Mouse (Mus musculus) hindbrain, embryonic 15.5 days (tissue): ENCODE results near the gene S100a1. TPM values are rescaled to one million over a fixed set of nuclear protein-coding genes. Genes with fewer than 3 reads are reported as not detected.
A peak's percentile ranks its signal among the peaks of the same experiment; 100 is the strongest.

Experiments used
- ATAC-seq: fragments of 200-750 bp; cut with Nextera tagmentation; 2 replicates; pipeline ENCODE4 v1.8.0; 2017; ENCODE audit warnings: low read depth, moderate number of reproducible peaks, moderate TSS enrichment; ENCODE audit not compliant: low FRiP score
- H3K27ac ChIP-seq: fragments of 300-500 bp; sonication (generic); replicated peaks from 2 replicates; pipeline ENCODE4 v1.5.1; 2015; ENCODE audit warnings: mild to moderate bottlenecking, inconsistent platforms
- H3K27me3 ChIP-seq: fragments of 300-500 bp; sonication (generic); 2 replicates; pipeline ENCODE4 v1.6.1; 2015; ENCODE audit warnings: control low read depth, inconsistent platforms
- H3K36me3 ChIP-seq: fragments of 300-500 bp; sonication (generic); 2 replicates; pipeline ENCODE4 v1.6.1; 2015; ENCODE audit warnings: control low read depth, inconsistent platforms
- H3K4me1 ChIP-seq: fragments of 300-500 bp; sonication (generic); replicated peaks from 2 replicates; pipeline ENCODE4 v1.6.1; 2015; ENCODE audit warnings: control low read depth, inconsistent platforms
- H3K4me2 ChIP-seq: fragments of 300-500 bp; sonication (generic); 2 replicates; pipeline ENCODE4 v1.6.1; 2015; ENCODE audit warnings: moderate library complexity, mild to moderate bottlenecking, inconsistent platforms
- H3K4me3 ChIP-seq: fragments of 300-500 bp; sonication (generic); 2 replicates; pipeline ENCODE4 v1.5.1; 2015; ENCODE audit warnings: mild to moderate bottlenecking, inconsistent platforms
- H3K9ac ChIP-seq: fragments of 300-500 bp; sonication (generic); 2 replicates; pipeline ENCODE4 v1.6.1; 2015; ENCODE audit warnings: inconsistent platforms
- H3K9me3 ChIP-seq: fragments of 300-500 bp; sonication (generic); 2 replicates; pipeline ENCODE4 v1.6.1; 2016; ENCODE audit warnings: control low read depth, inconsistent platforms
- WGBS: fragments of 180-500 bp; shearing (Covaris S2); methylation state at CpG from one replicate; pipeline ENCODE4 v1.1.7; 2015; 5-methylcytosine and 5-hydroxymethylcytosine counted together
- polyA plus RNA-seq: library from polyadenylated mRNA; unstranded; fragments of >200 nt; fragmentation: Nextera tagmentation; extraction: Ambion mirVana; gene quantifications from 2 replicates; pipeline ENCODE4 v1.2.1, GENCODE M21; 2015

Gene S100a1
- polyA plus RNA-seq, 1 experiment from 2014 or later, result 19.9 TPM

DNA sequence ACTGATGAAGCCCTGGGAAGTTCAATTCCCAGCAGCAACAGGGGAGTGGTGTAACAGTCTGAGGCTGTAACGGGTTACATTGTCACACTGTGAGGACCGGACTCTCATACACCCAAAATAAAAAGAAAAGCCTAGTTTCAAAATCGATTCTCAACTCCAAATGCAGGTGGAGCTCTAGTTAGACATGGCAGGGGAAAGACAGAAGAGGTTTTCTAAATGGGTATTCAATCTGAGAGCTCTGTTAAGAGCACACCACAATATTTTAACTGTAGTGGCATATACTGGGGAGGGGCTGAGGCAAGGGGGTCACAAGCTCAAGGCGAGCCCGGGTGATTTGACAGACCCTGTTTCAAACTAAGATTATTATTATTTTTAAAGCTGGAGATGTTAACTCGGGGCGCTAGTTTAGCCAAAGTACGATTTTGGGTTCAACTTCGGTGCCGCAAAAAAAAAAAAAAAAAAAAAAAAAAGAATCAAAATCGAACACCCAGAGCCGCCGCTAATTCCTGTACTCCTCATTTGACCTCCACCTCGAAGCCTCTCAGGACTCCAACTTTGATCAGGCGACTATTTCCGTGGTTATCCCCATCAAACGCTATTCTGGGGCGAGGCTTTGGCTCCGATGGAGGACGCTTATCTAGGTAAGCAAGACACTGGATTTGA, 5.8 kb downstream of the S100a1 start:
- peak overlapping the region; percentile 96 for H3K4me3 ChIP-seq
- 2% methylated on average over 20 of the region's 20 CpGs for WGBS
- peaks cover 36% of the 10 kb centered on the region for H3K36me3 ChIP-seq
- peak overlapping the region; percentile 98 for H3K9ac ChIP-seq
- H3K27ac ChIP-seq, result peak overlapping the region; percentile 98
- peak overlapping the region; percentile 73 for H3K4me2 ChIP-seq
- no peaks in the 10 kb centered on the region for H3K9me3 ChIP-seq
- peaks cover 32% of the 10 kb centered on the region for H3K4me1 ChIP-seq
- no peak for ATAC-seq
- H3K27me3 ChIP-seq, result peaks cover 11% of the 10 kb centered on the region

DNA sequence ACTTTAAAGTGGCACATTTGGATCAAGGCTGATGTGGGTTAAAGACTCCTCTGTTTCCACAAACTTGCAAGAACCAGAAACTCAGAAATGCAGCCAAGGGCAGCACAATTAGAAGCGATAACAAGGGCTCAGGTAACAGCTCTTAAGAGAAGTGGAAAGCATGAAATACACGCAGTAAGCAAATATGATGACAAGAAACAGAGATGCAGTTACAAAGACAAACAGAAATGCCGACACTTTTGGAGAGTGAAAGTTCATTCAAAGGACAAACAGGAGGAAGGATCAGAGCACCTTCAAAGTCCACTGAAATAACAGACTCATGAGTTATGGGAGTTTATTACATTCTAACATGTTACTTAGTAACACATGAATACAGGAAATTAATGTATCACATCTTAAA, 7.8 kb downstream of the S100a1 start:
- Histone ChIP-seq H3K27me3 (no peaks in the 10 kb centered on the region), H3K27ac (no peak overlapping the region), H3K4me3 (no peak overlapping the region), H3K36me3 (peaks cover 54% of the 10 kb centered on the region), H3K9me3 (no peaks in the 10 kb centered on the region), H3K4me2 (no peak overlapping the region), H3K9ac (no peak overlapping the region), H3K4me1 (peaks cover 32% of the 10 kb centered on the region)
- WGBS, result 90% methylated on average over 3 of the region's 3 CpGs
- no peak for ATAC-seq

DNA sequence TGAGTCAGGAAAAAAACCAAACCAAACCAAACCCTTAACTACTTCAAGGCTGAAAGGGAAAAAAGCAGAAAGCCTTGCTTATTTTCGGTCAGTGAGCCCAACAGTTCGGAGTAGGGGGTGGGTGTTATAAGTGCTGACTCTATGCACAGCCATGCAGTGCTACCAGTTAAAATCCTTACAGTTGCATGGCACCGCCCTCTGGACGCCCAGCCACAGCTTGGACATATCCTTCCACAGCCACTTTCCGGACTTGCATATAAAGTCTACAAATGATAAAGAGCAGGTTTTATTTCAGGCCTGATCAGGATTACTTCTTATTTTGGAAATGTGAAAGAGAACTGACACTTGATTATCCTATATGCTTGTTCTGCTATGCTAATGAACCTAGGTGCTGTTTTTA, 9.0 kb downstream of the S100a1 start:
- Histone ChIP-seq H3K4me3 (no peak overlapping the region), H3K36me3 (peaks cover 61% of the 10 kb centered on the region)

DNA sequence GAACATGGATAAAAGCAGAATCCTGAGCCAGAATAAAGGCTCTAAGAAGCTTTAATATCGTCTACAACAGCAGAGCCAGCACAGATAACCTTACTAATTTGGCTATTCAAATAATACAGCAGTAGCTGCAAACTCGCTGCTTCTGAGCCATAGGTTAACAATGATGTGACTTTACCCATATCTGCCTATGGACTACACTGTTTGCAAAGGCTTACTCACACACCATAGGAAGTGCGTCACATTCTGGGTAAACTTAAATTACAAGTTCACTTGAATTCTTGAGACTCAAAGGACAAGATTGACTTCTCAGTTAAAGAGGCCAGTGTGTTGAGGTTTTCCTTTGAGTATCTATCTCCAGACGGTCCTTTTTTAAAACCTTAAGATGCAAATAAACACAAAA, 10.7 kb downstream of the S100a1 start:
- whole genome bisulfite sequencing, result 91% methylated on average over 4 of the region's 4 CpGs
- H3K4me3 ChIP-seq, result no peak overlapping the region
- peaks cover 32% of the 10 kb centered on the region for H3K4me1 ChIP-seq
- H3K4me2 ChIP-seq, result no peak overlapping the region
- no peak for ATAC-seq
- peaks cover 77% of the 10 kb centered on the region for H3K36me3 ChIP-seq
- no peak overlapping the region for H3K27ac ChIP-seq
- no peak overlapping the region for H3K9ac ChIP-seq
- no peaks in the 10 kb centered on the region for H3K9me3 ChIP-seq
- no peaks in the 10 kb centered on the region for H3K27me3 ChIP-seq

More for the DNA sequence above, 9.0 kb downstream of the S100a1 start:
- no peak overlapping the region for H3K9ac ChIP-seq
- no peaks in the 10 kb centered on the region for H3K27me3 ChIP-seq
- no peak overlapping the region for H3K27ac ChIP-seq
- no peaks in the 10 kb centered on the region for H3K9me3 ChIP-seq
- WGBS, result 97% methylated on average over 5 of the region's 5 CpGs
- no peak overlapping the region for H3K4me2 ChIP-seq
- H3K4me1 ChIP-seq, result peaks cover 32% of the 10 kb centered on the region
- ATAC-seq, result no peak

DNA sequence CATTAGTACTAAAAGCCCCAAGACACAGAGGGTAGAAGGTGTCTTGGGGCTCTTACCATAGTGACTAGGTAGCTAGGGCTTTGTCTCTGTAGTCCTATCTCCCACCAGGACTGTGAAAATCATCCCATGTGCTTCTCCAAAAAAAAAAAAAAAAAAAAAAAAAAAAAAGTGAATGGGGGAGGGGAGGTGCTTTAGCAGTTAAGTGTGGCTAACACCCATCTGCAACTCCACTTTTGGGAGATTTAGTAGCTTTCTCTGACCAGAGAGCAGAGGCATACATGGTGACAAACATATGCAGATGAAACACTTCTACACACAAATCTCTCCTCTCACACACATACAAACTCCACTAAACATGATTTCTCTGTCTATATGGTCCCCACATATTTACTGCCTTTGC, 16.6 kb downstream of the S100a1 start:
- no peak overlapping the region for H3K4me2 ChIP-seq
- H3K36me3 ChIP-seq, result peaks cover 60% of the 10 kb centered on the region
- H3K27ac ChIP-seq, result no peak overlapping the region
- no peaks in the 10 kb centered on the region for H3K27me3 ChIP-seq
- ATAC-seq, result no peak
- H3K4me1 ChIP-seq, result no peaks in the 10 kb centered on the region
- no peaks in the 10 kb centered on the region for H3K9me3 ChIP-seq
- no peak overlapping the region for H3K9ac ChIP-seq
- H3K4me3 ChIP-seq, result no peak overlapping the region

DNA sequence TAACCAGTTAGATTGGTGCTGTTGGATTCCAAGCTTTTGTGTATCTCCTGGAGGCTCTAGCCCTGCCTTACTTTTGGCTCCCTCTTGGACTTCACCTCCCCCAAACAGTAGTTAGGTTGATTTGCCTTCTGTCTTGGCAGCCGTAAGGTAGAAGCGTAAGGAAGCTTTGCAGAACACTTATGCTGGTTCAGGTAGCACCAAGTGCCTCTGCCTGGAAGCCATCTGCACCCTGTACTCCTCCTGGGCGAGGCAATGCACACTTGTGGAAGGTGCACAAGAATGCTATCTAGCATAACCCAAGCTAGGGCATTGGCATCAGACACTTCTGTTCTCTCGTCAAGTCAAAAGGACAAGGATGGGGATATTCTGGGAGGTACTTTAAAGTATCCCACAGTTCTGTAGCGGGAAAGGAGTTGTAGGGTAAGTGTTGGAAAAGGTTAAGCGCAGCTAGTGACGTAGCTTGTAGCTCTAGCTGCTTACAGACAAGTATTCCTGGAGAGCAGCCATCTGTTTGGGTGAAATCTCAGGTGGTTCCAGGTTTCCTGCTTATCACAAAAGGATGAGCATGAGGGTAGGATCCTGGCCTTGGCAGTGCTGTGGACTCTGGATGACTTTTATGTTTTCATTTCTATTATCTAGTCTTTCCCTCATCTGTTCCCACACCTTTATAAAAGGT, 18.2 kb downstream of the S100a1 start:
- no peak overlapping the region for H3K4me2 ChIP-seq
- no peak for ATAC-seq
- H3K27me3 ChIP-seq, result no peaks in the 10 kb centered on the region
- H3K4me1 ChIP-seq, result no peaks in the 10 kb centered on the region
- H3K9ac ChIP-seq, result no peak overlapping the region
- 93% methylated on average over 7 of the region's 7 CpGs for WGBS
- no peaks in the 10 kb centered on the region for H3K9me3 ChIP-seq
- no peak overlapping the region for H3K27ac ChIP-seq
- H3K36me3 ChIP-seq, result peaks cover 45% of the 10 kb centered on the region
- H3K4me3 ChIP-seq, result no peak overlapping the region

DNA sequence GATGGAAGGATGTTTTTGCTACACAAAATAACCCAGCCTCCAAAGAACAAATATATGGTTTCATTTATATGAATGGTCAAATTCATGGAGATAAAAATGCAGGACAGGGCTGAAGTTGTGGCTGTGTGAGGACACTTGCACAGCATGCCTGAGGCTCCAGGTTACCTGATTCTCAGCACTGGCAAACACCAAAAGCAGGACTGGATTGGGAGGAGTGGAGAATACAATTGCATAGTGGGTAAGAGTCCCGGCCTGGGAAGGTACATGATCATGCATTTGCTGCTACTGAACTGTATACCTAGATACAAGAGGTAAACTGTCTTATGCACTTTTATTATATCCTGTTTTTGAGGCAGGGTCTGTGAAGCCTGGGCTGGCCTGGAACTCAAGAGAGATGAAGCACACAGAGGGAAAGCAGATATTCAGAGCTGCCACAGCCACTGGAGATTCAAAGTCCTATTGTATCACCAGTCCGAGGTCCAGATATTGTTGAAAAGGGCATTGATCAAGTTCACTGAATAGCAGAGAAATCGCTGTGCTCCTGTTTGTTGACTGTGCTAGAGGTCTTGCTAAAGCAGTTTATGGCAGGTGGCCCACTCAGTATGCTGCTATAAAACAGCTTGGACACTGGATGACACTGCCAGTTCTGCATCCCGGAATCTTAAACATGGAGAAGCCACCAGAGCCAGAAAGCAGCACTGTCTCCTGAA, 20.2 kb downstream of the S100a1 start:
- 62% methylated on average over 4 of the region's 4 CpGs for WGBS
- H3K9ac ChIP-seq, result no peak overlapping the region
- no peak overlapping the region for H3K27ac ChIP-seq
- H3K36me3 ChIP-seq, result peaks cover 33% of the 10 kb centered on the region
- peaks cover 10% of the 10 kb centered on the region for H3K4me1 ChIP-seq
- H3K27me3 ChIP-seq, result no peaks in the 10 kb centered on the region
- H3K4me2 ChIP-seq, result no peak overlapping the region
- no peak overlapping the region for H3K4me3 ChIP-seq
- no peak for ATAC-seq
- no peaks in the 10 kb centered on the region for H3K9me3 ChIP-seq

DNA sequence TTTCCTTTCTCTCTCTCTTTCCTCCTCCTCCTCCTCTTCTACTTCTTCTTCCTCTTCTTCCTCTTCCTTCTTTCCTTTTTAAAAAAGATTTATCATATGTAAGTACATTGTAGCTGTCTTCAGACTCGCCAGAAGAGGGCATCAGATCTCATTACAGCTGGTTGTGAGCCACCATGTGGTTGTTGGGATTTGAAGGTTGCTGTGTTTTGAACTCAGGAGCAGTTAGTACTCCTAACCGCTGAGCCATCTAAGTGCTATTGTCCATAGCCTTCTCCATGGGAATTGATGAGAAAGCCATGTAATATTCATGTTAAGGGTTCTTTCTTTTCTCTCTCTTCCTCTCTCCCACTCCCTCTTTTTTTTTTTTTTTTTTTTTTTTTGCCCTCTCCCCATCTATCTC, 22.8 kb downstream of the S100a1 start:
- Histone ChIP-seq H3K4me1 (peaks cover 10% of the 10 kb centered on the region), H3K9me3 (no peaks in the 10 kb centered on the region), H3K36me3 (peaks cover 33% of the 10 kb centered on the region), H3K4me3 (no peak overlapping the region), H3K27me3 (no peaks in the 10 kb centered on the region), H3K4me2 (no peak overlapping the region), H3K27ac (no peak overlapping the region), H3K9ac (no peak overlapping the region)
- no peak for ATAC-seq
- 41% methylated on average over 2 of the region's 2 CpGs for WGBS

DNA sequence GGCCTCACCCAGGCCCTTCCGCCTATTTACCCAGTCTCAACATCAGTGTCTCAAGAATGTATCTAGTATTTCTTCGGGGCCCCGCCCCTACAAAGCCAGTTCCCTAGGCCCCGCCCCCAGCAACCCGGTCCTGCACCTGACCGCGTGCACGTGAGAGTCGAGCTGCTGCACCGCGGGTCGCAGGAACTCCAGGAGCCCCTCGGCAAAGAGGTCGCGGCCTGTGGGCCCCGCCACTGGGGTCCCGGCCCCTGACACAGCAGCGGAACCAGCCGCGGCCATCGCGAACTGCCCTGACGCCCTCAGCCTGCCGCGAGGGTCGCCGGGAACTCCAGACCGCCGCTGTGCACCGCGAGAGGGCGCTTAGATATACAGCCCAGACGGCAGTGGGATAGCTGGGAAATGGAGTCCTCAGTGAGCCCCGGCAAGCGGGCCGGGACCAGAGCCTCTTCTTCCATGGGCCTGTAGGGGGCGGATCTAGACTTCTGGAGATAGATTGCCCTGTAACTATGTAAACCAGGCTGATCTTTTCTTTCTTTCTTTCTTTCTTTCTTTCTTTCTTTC, 23.4 kb downstream of the S100a1 start, which contains the start of gene Snapin:
Gene Snapin, minus strand, starts transcription at position 338 of the 561 bp plus-strand sequence.
- WGBS, result under 1% methylated on average over 37 of the region's 37 CpGs
- no peaks in the 10 kb centered on the region for H3K27me3 ChIP-seq
- peak within 1 kb of the TSS; percentile 82 for H3K27ac ChIP-seq
- H3K4me1 ChIP-seq, result peaks cover 10% of the 10 kb centered on the region
- peak within 1 kb of the TSS; percentile 63 for H3K4me2 ChIP-seq
- peak; percentile 97 for ATAC-seq
- no peaks in the 10 kb centered on the region for H3K9me3 ChIP-seq
- H3K36me3 ChIP-seq, result peaks cover 34% of the 10 kb centered on the region
- peak within 1 kb of the TSS; percentile 80 for H3K9ac ChIP-seq
- H3K4me3 ChIP-seq, result peak within 1 kb of the TSS; percentile 98

DNA sequence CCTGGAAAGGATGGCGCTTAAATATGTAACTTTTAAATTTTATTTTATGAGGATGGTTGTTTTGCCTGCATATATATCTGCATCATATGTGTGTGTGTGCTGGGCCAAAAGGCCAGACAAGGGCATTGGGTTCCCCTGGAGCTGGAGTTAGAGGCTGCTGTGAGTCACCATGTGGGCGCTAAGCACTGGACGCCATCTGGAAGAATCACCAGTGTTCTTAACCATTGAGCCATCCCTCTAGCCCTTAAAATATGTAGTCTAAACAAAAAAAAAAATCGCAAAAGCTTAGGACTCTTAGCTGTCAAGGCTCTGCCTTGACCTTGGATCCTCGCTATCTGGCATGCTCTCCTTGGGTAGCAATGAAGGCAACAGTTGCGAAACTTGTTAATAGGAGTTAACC, 25.6 kb downstream of the S100a1 start:
- peaks cover 51% of the 10 kb centered on the region for H3K36me3 ChIP-seq
- no peak for ATAC-seq

DNA sequence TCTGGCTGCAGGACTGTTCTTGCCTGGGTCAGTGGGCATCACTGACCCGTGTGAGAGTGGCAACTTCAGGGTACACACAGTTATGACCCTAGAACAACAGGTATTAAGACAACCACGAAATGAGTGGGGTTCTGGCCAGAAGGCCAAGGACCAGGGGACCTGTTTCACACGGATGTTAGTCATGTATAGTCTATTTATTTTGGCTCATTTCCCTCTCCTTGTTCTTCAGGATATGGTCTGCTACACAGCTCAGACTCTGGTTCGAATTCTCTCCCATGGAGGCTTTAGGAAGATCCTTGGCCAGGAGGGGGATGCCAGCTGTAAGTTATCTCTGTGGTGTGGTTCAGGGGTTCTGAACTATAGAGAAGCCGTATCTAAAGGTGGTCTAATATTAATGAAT, 27.2 kb downstream of the S100a1 start:
- H3K27ac ChIP-seq, result no peak overlapping the region
- ATAC-seq, result no peak
- H3K27me3 ChIP-seq, result no peaks in the 10 kb centered on the region
- no peak overlapping the region for H3K4me3 ChIP-seq
- H3K4me2 ChIP-seq, result no peak overlapping the region
- peaks cover 10% of the 10 kb centered on the region for H3K4me1 ChIP-seq
- no peaks in the 10 kb centered on the region for H3K9me3 ChIP-seq
- no peak overlapping the region for H3K9ac ChIP-seq
- WGBS, result 79% methylated on average over 5 of the region's 5 CpGs
- H3K36me3 ChIP-seq, result peaks cover 67% of the 10 kb centered on the region

More for the DNA sequence above, 25.6 kb downstream of the S100a1 start:
- Histone ChIP-seq H3K27me3 (no peaks in the 10 kb centered on the region), H3K4me2 (no peak overlapping the region), H3K9me3 (no peaks in the 10 kb centered on the region), H3K4me3 (no peak overlapping the region), H3K4me1 (peaks cover 10% of the 10 kb centered on the region), H3K27ac (no peak overlapping the region), H3K9ac (no peak overlapping the region)
- WGBS, result 91% methylated on average over 6 of the region's 6 CpGs
